Mouse (Mus musculus) ovary, adult 18-20 months (tissue): ENCODE measurements around the gene Ccdc181.

ENCODE experiments used
- DNase-seq: peaks from one replicate; pipeline ENCODE4 v3.0.0; 2022; ENCODE audit warnings: low spot score, mixed read lengths

Gene Ccdc181

GRCm38 (mm10) chr1:164335435-164335834 lies 60.0 kb downstream of the Ccdc181 start:
- no peak for DNase-seq

GRCm38 (mm10) chr1:164335846-164336245 lies 60.5 kb downstream of the Ccdc181 start:
- no peak for DNase-seq
